Mouse (Mus musculus) cerebellum, adult 9-11 months (tissue): ENCODE measurements at regions not wholly inside any gene's neighbourhood (a gene's known extent, or its start where the extent isn't known, plus 50 kb on each side); places are given as distances from the start of the nearest gene placed in this dataset.

Experiments
- DNase-seq: peaks from one replicate; pipeline ENCODE4 v3.0.0; 2022

GRCm38 (mm10) chr9:35328503-35328902 is 60.8 kb downstream of the Rpusd4 start:
- no peak for DNase-seq

GRCm38 (mm10) chr9:35330386-35330785 is 62.7 kb downstream of the Rpusd4 start:
- peak; percentile 37 for DNase-seq

GRCm38 (mm10) chr9:35331241-35331680 is 63.6 kb downstream of the Rpusd4 start:
- peak; percentile 70 for DNase-seq

GRCm38 (mm10) chr9:35332688-35333630 is 65.3 kb downstream of the Rpusd4 start:
- DNase-seq, result peak; percentile 36

GRCm38 (mm10) chr9:35333631-35334005 is 66.0 kb downstream of the Rpusd4 start:
- DNase-seq, result peak; percentile 33

GRCm38 (mm10) chr9:35334536-35334935 is 66.9 kb downstream of the Rpusd4 start:
- DNase-seq, result peak; percentile 32

GRCm38 (mm10) chr9:35335181-35335580 is 67.5 kb downstream of the Rpusd4 start:
- peak; percentile 59 for DNase-seq

- peak; percentile 97 for DNase-seq
These were observed 68.4 kb downstream of the Rpusd4 start for GRCm38 (mm10) chr9:35335888-35336700.

GRCm38 (mm10) chr9:35336701-35337055 is 69.0 kb downstream of the Rpusd4 start:
- no peak for DNase-seq

GRCm38 (mm10) chr9:35338858-35339257 is 71.2 kb downstream of the Rpusd4 start:
- no peak for DNase-seq

- DNase-seq, result no peak
These were observed 72.0 kb downstream of the Rpusd4 start for GRCm38 (mm10) chr9:35339492-35340262.

- no peak for DNase-seq
These were observed 72.6 kb downstream of the Rpusd4 start for GRCm38 (mm10) chr9:35340263-35340573.

GRCm38 (mm10) chr9:35340811-35341210 is 73.1 kb downstream of the Rpusd4 start:
- DNase-seq, result no peak

- DNase-seq, result no peak
These were observed 73.7 kb downstream of the Rpusd4 start for GRCm38 (mm10) chr9:35341386-35341785.

- peak; percentile 91 for DNase-seq
These were observed 74.8 kb downstream of the Rpusd4 start for GRCm38 (mm10) chr9:35342436-35342835.

GRCm38 (mm10) chr9:35343336-35343735 is 75.7 kb downstream of the Rpusd4 start:
- DNase-seq, result no peak

GRCm38 (mm10) chr9:35344374-35344773 is 76.6 kb upstream of the Cdon start:
- DNase-seq, result no peak

- DNase-seq, result no peak
These were observed 74.5 kb upstream of the Cdon start for GRCm38 (mm10) chr9:35346378-35346777.

- peak; percentile 6 for DNase-seq
These were observed 70.8 kb upstream of the Cdon start for GRCm38 (mm10) chr9:35350046-35350552.

- no peak for DNase-seq
These were observed 69.4 kb upstream of the Cdon start for GRCm38 (mm10) chr9:35351576-35351975.

GRCm38 (mm10) chr9:35354652-35355130 is 66.2 kb upstream of the Cdon start:
- DNase-seq, result peak; percentile 17

- peak; percentile 5 for DNase-seq
These were observed 61.2 kb upstream of the Cdon start for GRCm38 (mm10) chr9:35359699-35360098.
